Mouse (Mus musculus): ENCODE data around the gene Zmiz1.

Gene Zmiz1

GRCm38 (mm10) chr14:25474017-25474416 lies 15.0 kb downstream of the Zmiz1 start:
- DNase-seq = no peak

- no peak for DNase-seq
Measured at GRCm38 (mm10) chr14:25474732-25475131, 15.7 kb downstream of the Zmiz1 start.

GRCm38 (mm10) chr14:25476048-25476447 lies 17.1 kb downstream of the Zmiz1 start:
- DNase-seq = no peak

GRCm38 (mm10) chr14:25476453-25476852 lies 17.5 kb downstream of the Zmiz1 start:
- DNase-seq = peak; percentile 74

GRCm38 (mm10) chr14:25477268-25477667 lies 18.3 kb downstream of the Zmiz1 start:
- no peak for DNase-seq

GRCm38 (mm10) chr14:25478257-25478656 lies 19.3 kb downstream of the Zmiz1 start:
- DNase-seq = no peak

- peak; percentile 64 for DNase-seq
Measured at GRCm38 (mm10) chr14:25478755-25479154, 19.8 kb downstream of the Zmiz1 start.

GRCm38 (mm10) chr14:25479841-25480252 lies 20.9 kb downstream of the Zmiz1 start:
- DNase-seq = no peak

GRCm38 (mm10) chr14:25480443-25480842 lies 21.5 kb downstream of the Zmiz1 start:
- DNase-seq = no peak

- no peak for DNase-seq
Measured at GRCm38 (mm10) chr14:25480916-25481666, 22.1 kb downstream of the Zmiz1 start.

- no peak for DNase-seq
Measured at GRCm38 (mm10) chr14:25481667-25482331, 22.8 kb downstream of the Zmiz1 start.

GRCm38 (mm10) chr14:25482404-25482803 lies 23.4 kb downstream of the Zmiz1 start:
- DNase-seq = no peak

GRCm38 (mm10) chr14:25483285-25483684 lies 24.3 kb downstream of the Zmiz1 start:
- DNase-seq = no peak

GRCm38 (mm10) chr14:25484049-25484448 lies 25.1 kb downstream of the Zmiz1 start:
- DNase-seq = no peak

- DNase-seq = no peak
Measured at GRCm38 (mm10) chr14:25486220-25486619, 27.2 kb downstream of the Zmiz1 start.

- no peak for DNase-seq
Measured at GRCm38 (mm10) chr14:25486742-25487469, 27.9 kb downstream of the Zmiz1 start.

- no peak for DNase-seq
Measured at GRCm38 (mm10) chr14:25487470-25487955, 28.5 kb downstream of the Zmiz1 start.

GRCm38 (mm10) chr14:25488097-25488613 lies 29.2 kb downstream of the Zmiz1 start:
- DNase-seq = peak; percentile 79

- DNase-seq = peak; percentile 65
Measured at GRCm38 (mm10) chr14:25489336-25490078, 30.5 kb downstream of the Zmiz1 start.

- DNase-seq = no peak
Measured at GRCm38 (mm10) chr14:25491961-25492360, 33.0 kb downstream of the Zmiz1 start.

GRCm38 (mm10) chr14:25492567-25493279 lies 33.7 kb downstream of the Zmiz1 start:
- DNase-seq = no peak

All from cerebellum, adult 8-10 months (tissue).